Mouse (Mus musculus): ENCODE results near the gene Med16.

Gene Med16

GRCm38 (mm10) chr10:79908167-79909091 is at the start of gene Med16:
Gene Med16, minus strand, starts transcription at chr10:79908923.
- peak; percentile 98 for DNase-seq

- peak; percentile 92 for DNase-seq
Observed at GRCm38 (mm10) chr10:79958140-79958816, 49.6 kb upstream of the Med16 start.

DNA sequence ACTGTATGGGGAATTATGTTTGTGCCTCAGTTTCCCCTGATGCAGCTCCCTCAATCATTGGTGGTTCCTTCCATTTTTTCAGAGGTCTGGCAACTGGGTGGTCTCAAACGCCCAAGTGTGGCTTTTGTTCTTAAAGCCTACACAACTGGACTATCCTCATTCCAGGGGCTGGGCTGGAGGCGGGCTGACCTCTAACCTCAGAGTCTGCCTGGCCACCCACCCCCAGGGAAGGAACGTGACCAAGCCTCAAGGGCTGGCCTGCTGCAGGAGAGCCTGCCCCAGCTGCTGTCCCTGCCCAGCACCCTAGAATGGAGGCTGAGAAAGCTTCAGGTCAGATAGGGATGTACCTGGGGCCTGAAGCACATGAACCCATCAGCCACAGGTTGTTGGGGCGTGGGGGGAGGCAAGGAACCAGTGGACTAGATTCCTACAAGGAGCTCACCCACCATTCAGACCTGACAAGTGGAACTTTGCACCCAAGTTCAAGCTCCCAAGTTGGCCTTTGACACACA is 48.0 kb upstream of the Med16 start:
- DNase-seq, result no peak

DNA sequence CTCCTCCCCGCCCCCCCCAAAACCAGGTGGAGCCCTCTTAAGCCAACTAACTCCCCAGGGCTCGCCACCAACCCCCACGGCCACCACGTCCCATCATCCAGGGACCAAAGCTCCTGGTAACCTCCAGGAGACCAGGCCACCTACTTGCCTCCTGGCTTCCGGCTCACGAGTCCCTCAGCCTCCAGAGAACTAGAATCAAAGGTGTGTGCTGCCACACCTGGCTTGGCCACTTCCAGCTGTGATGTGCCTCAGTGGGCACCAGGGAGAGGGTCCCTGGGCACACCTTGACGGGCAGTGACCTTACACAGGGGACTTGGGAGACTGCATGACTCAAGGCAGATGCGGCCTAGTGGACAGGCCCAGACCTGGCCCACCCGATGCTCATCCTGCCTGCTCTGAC is 47.0 kb upstream of the Med16 start:
- DNase-seq, result no peak

GRCm38 (mm10) chr10:79953946-79954345 is 45.2 kb upstream of the Med16 start:
- peak; percentile 74 for DNase-seq

- DNase-seq, result no peak
Observed at GRCm38 (mm10) chr10:79950661-79951060, 41.9 kb upstream of the Med16 start.

DNA sequence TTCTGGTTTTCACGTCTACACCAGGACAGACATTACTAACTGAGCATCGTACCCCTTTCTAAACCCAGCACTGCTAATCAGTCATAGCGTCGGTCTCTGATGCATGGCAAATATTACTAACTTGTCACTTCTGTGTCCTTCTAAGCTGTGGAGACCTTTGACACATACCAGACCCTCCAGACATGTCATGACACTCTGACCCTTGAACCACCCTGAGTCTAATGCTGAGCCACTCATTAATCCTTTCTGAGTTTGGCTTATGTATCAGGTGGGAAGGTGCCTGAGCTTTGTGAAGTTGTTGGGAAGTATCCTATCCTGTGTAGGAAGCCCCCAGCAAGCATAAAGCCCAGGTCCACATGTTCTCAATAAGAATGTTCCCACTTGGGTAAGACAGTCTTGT is 41.1 kb upstream of the Med16 start:
- DNase-seq, result no peak

GRCm38 (mm10) chr10:79947502-79947901 is 38.8 kb upstream of the Med16 start:
- DNase-seq, result no peak

- no peak for DNase-seq
Observed at GRCm38 (mm10) chr10:79946752-79947322, 38.1 kb upstream of the Med16 start.

GRCm38 (mm10) chr10:79945507-79946234 is 36.9 kb upstream of the Med16 start:
- peak; percentile 80 for DNase-seq

GRCm38 (mm10) chr10:79943471-79943901 is 34.8 kb upstream of the Med16 start:
- DNase-seq, result peak; percentile 58

DNA sequence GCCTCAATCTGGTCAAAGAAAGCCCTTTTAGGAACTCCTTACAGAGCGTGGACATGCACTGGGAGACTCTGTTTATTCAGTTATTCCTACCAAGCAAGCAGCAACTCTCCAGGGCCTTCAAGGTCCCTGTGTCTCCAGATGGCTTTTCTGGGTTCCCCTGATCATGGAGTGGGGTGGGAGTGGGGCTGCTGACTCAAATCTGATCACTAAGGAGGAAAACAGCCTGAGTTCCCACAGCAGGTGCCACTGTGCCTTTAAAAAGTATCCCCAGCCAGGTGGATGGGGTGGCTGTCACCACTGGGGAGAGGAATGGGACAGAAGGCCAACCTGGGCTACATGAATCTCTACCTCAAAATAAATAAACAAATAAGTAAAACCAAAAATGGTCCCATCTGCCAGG is 34.3 kb upstream of the Med16 start:
- DNase-seq, result no peak

GRCm38 (mm10) chr10:79940749-79941148 is 32.0 kb upstream of the Med16 start:
- DNase-seq, result peak; percentile 41

DNA sequence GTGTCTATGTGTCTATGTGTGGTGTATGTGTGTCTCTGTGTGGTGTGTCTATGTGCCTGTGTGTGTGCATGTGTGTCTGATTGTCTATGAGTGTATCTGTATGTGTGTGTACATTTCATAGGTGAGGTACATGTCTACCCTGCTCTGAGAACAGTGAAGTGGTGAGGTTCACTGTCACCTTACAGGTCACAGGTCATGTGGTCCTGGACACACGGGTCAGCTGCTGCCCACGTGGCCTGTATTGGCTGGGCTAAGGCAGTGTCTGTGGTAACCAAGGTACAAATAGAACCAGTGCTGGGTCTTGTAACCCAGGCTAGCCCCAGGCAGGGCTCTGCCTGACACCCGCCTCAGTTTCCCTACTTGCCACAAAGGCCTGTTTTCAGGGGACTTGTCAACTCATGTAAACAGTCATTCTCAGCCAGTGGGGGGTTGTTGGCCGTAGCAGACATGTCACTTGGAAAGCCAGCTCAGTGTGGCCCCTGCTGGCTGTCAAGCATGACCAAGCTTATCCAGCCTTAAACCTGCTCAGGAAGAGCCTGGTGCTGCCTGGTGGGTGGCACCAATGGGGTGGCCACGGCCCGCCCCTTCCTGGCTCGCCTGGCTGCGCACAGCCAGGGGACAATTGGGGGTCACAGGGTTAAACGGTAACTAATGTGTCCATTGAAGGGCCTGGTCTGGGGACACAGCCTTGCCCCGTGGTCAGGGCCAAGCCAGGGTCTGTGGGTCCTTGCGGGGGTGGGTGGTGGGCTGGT is 29.2 kb upstream of the Med16 start:
- DNase-seq, result peak; percentile 75

DNA sequence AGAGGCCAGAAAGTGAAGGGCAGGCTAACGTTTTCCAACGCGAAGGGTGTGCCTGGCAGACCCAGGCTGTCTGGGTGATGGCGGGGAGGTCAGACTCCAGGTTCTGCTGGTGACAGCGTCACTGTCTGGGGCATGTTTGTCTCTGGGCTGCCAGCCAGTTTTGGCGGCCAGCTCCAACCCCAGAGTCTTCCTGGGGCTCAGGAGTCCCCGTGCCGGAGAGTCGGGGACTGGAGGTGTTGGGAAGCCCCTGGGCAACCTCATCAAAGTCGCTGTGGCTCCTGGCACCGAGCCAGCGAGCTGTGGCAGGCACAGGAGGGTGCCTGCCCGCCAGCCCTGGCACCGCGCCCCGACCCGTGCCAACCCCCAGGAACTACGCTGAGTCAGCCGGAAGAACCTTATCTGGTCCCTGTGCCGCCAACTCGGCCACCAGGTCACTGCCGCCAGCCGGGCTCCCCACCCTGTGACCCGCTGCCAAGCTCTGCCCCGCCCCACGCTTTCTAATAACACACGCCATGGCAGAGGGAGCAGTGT is 28.3 kb upstream of the Med16 start:
- DNase-seq, result peak; percentile 86

- peak; percentile 83 for DNase-seq
Observed at GRCm38 (mm10) chr10:79936284-79936910, 27.7 kb upstream of the Med16 start.

GRCm38 (mm10) chr10:79934794-79935569 is 26.3 kb upstream of the Med16 start:
- DNase-seq, result no peak

GRCm38 (mm10) chr10:79934272-79934721 is 25.6 kb upstream of the Med16 start:
- peak; percentile 91 for DNase-seq

DNA sequence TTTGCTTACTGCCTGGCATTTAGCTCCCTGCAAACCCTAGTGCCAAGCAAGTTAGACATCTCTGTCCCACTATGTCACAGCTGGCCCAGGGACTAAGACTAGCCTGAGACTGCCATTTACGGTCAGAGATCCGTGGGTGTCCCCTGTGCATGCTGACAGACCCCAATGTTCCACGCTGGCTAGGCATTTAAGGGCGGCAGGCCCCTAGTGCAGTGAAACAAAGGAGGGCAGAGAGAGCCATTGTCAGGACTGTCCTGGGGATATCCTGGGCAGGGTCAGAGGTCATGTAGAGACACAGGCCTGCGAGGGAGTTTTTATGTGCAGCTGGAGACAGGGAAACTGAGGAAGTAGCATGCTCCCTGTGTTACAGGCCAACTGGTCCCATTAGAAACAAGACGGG is 25.1 kb upstream of the Med16 start:
- DNase-seq, result no peak

DNA sequence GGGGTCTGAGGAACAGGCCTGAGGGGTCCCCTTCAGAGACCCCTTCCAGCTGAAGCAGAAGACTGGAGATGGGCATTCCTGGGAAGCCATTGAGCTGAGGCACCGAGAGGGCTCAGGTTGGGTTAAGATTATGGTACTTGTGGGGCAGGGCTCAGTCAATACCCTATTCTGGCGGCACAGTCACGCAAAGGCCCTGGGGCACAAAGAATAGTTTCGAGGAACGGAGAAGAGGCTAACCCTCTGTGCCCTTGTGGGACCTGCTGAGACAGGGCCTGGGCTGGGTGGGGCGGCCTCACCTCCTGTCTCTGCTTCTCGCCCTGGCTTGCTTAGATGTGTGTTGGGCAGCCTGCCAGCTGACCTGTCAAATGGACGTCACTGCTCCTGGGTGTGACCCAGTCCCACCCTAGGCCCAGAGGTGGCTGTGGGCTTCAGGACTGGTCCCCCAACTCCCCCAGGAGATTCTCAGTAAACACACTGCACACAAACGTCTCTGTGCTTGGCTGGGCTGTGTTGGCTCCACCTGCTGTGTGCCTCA is 24.5 kb upstream of the Med16 start:
- peak; percentile 69 for DNase-seq

Measured in kidney, postnatal 10 days (tissue).